Mouse (Mus musculus) stomach, embryonic 16.5 days (tissue): ENCODE data around the gene Gm20518. TPM values are rescaled to one million over a fixed set of nuclear protein-coding genes. Genes with fewer than 3 reads are reported as not detected.
A peak's percentile ranks its signal among the peaks of the same experiment; 100 is the strongest.

Experiments used
- ATAC-seq: fragments of 200-750 bp; cut with Nextera tagmentation; 2 replicates; pipeline ENCODE4 v1.8.0; 2017; ENCODE audit warnings: moderate number of reproducible peaks, moderate TSS enrichment; ENCODE audit not compliant: insufficient read depth, low FRiP score
- H3K27ac ChIP-seq: fragments of 300-500 bp; sonication (generic); 2 replicates; pipeline ENCODE4 v1.5.1; 2014; ENCODE audit warnings: low read length
- H3K27me3 ChIP-seq: fragments of 300-500 bp; sonication (generic); 2 replicates; pipeline ENCODE4 v1.6.1; 2014; ENCODE audit warnings: low read length, control low read depth, mixed read lengths; ENCODE audit not compliant: control insufficient read depth, insufficient read depth
- H3K36me3 ChIP-seq: fragments of 300-500 bp; sonication (generic); 2 replicates; pipeline ENCODE4 v1.6.1; 2014; ENCODE audit warnings: low read length; ENCODE audit not compliant: control insufficient read depth, insufficient read depth
- H3K4me1 ChIP-seq: fragments of 300-500 bp; sonication (generic); 2 replicates; pipeline ENCODE4 v1.6.1; 2014; ENCODE audit warnings: low read length, control low read depth, mixed read lengths; ENCODE audit not compliant: control insufficient read depth, insufficient read depth
- H3K4me2 ChIP-seq: fragments of 300-500 bp; sonication (generic); 2 replicates; pipeline ENCODE4 v1.6.1; 2014; ENCODE audit warnings: low read depth, low read length, mixed read lengths
- H3K4me3 ChIP-seq: fragments of 300-500 bp; sonication (generic); replicated peaks from 2 replicates; pipeline ENCODE4 v1.5.1; 2014; ENCODE audit warnings: mild to moderate bottlenecking, low read length
- H3K9ac ChIP-seq: fragments of 300-500 bp; sonication (generic); 2 replicates; pipeline ENCODE4 v1.6.1; 2014; ENCODE audit warnings: low read length
- H3K9me3 ChIP-seq: fragments of 300-500 bp; sonication (generic); replicated peaks from 2 replicates; pipeline ENCODE4 v1.6.1; 2016; ENCODE audit warnings: low read length, control low read depth; ENCODE audit not compliant: control insufficient read depth
- WGBS: fragments of 180-500 bp; shearing (Covaris S2); extraction: QIAGEN DNeasy Blood & Tissue Kit; methylation state at CpG from one replicate; pipeline ENCODE4 v1.1.7; 2014; 5-methylcytosine and 5-hydroxymethylcytosine counted together
- polyA plus RNA-seq: library from polyadenylated mRNA; unstranded; fragments of >200 nt; fragmentation: Nextera tagmentation; extraction: Ambion mirVana; gene quantifications from 2 replicates; pipeline ENCODE4 v1.2.1, GENCODE M21; 2015

Gm20518 gene
- polyA plus RNA-seq, 1 experiment from 2014 or later: 0.32 TPM

DNA sequence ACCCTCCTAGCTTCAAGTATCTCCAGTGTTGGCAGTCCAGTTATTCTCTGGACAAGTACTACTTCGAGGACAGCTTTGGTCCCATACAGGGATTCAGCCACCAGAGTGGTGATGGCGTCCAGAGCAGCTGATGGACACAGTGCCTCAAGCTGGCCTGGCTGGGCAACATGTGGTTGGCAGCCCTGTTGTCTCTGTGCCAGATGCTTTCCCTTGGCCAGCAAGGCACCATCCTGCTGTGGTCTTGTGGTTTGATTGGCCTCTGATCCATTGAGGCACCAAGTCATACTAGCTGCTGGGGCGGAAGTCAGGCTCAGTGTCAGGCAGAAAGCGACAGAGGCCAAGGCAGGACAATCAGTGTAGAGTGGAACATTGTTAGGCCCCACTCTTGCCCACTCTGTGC lies 82.3 kb downstream of the Gm20518 start:
- Histone ChIP-seq H3K4me2 (no peak overlapping the region), H3K27me3 (peaks cover 10% of the 10 kb centered on the region), H3K4me1 (peaks cover 38% of the 10 kb centered on the region), H3K9ac (no peak overlapping the region), H3K36me3 (no peaks in the 10 kb centered on the region), H3K9me3 (no peaks in the 10 kb centered on the region), H3K4me3 (no peak overlapping the region), H3K27ac (peak overlapping the region; percentile 48)
- WGBS: 84% methylated on average over 4 of the region's 4 CpGs
- ATAC-seq: no peak

DNA sequence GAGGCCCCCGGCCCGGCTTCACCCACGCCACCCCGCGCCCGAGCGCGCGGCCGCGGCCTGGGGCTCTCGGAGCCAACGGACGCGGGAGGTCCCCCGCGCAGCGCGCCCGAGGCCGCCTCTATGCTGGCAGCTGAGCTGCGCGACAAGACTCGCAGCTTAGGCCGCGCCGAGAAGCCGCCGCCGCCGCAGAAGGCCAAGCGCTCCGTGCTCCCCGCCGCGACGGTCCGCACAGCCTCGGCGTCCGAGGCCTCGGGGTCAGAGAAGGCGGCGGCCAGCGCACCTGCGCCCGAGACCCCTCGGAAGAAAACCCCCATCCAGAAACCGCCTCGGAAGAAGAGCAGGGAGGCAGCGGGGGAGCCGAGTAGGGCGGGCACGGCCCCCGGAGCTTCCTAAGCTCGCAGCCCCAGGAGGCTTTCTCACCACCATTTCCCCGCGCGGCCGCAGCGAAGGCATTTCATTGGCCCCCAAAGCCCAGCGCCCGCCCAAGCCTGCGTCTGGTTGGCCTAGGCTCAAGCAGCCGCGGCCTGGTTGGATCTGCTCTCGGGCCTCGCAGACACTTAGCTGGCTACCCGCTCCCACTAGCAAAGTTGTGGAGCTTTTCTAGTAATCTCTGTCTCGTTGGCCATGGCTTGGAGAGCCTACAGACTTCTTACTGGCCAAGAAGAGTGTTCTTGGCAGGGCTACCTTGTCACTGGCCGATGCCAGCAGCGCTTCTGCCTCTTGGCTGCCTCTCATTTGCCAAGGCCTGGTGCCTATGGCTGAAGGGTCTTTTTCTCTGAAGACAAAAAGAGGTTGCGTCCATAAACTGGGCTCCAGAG lies 84.1 kb downstream of the Gm20518 start:
- 13% methylated on average over 73 of the region's 73 CpGs for WGBS
- Histone ChIP-seq H3K4me3 (peak overlapping the region; percentile 46), H3K9me3 (no peaks in the 10 kb centered on the region), H3K9ac (peak overlapping the region; percentile 73), H3K4me1 (peaks cover 56% of the 10 kb centered on the region), H3K27me3 (peaks cover 22% of the 10 kb centered on the region), H3K4me2 (peak overlapping the region; percentile 59), H3K27ac (peak overlapping the region; percentile 51; the same call in 1 of the 2 replicates), H3K36me3 (0 out of 2 replicates have a peak, but pooled peaks cover 4% of the 10 kb centered on the region)
- peak; percentile 60; the same call in 1 of the 2 replicates for ATAC-seq

DNA sequence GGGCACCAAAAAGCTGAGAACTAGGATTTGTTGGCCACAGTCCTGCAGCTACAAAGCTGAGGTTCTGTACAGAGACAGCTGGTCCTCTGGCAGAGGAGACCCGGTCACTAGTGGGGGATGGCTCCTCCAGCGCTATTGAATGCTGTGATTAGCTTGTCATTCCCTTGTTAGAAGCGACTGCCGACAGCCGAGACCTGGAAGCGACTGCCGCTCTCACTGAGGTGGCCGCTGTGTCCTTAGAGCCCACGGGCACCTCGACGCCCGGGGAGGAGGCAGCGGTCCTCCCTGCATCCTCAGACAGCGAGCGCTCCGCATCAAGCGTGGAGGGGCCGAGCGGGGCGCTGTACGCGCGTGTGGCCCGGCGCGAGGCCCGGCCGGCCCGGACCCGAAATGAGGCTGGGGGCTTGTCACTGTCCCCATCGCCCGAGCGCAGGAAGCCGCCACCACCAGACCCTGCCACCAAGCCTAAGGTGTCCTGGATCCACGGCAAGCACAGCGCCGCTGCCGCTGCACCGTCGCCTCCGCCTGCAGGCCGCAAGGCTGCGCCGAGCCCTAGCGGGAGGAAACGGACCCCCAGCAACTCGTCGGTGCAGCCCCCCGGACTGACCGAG lies 84.8 kb downstream of the Gm20518 start:
- H3K9me3 ChIP-seq: no peaks in the 10 kb centered on the region
- H3K27ac ChIP-seq: 0 out of 2 replicates have a peak overlapping the region, but pooled peaks have one; percentile 51
- H3K4me3 ChIP-seq: peak overlapping the region; percentile 46
- H3K9ac ChIP-seq: peak overlapping the region; percentile 73
- ATAC-seq: no peak
- WGBS: 23% methylated on average over 50 of the region's 50 CpGs
- 0 out of 2 replicates have a peak, but pooled peaks cover 4% of the 10 kb centered on the region for H3K36me3 ChIP-seq
- peaks cover 63% of the 10 kb centered on the region for H3K4me1 ChIP-seq
- H3K4me2 ChIP-seq: peak overlapping the region; percentile 59
- peaks cover 30% of the 10 kb centered on the region for H3K27me3 ChIP-seq

DNA sequence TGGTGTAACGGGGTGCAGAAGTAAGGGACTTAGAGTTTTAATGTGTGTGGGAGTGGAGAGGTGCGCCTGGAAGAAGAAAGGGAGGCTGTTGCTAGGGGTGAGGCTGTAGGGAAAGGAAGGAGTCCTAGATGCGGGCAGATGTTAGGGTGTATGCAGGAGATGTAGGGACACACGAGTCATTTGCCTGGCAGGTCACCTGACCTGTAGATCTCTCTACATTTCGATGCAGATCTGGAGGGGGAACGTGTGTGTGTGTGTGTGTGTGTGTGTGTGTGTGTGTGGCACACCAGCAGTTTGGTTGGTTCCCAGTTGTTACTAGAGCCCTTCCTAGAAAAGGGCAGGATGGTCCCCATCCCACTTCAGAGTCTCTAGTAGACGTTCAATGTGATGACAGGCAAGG lies 86.5 kb downstream of the Gm20518 start:
- H3K4me2 ChIP-seq: peak overlapping the region; percentile 66
- H3K4me1 ChIP-seq: peaks cover 70% of the 10 kb centered on the region
- no peak overlapping the region for H3K9ac ChIP-seq
- H3K36me3 ChIP-seq: 0 out of 2 replicates have a peak, but pooled peaks cover 4% of the 10 kb centered on the region
- no peak for ATAC-seq
- peaks cover 37% of the 10 kb centered on the region for H3K27me3 ChIP-seq
- 43% methylated on average over 7 of the region's 7 CpGs for WGBS
- no peak overlapping the region for H3K27ac ChIP-seq
- no peaks in the 10 kb centered on the region for H3K9me3 ChIP-seq
- H3K4me3 ChIP-seq: peak overlapping the region; percentile 37

DNA sequence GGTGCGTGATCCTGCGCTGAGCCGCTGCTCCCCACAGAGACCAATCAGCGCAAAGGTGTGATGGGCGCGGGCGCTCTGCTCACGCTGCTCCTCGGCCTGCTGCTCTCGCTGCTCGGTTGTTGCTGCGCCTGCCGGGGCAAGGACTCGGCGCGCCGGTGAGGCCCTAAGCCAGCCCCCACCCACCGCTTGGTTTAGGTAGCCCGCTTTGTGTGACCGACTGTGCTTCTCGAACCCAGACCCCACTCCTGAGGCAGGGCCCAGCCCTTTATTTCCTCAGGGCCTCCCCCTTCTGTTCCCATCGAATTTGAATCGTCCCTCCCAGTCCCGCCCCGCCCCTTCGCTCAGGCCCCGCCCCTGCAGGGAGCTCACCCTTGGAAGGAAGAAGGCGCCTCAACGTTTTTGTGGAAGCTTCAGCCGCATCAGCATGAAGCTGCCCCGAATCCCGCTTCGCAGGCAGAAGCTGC lies 87.0 kb downstream of the Gm20518 start:
- peak; percentile 26; the same call in 1 of the 2 replicates for ATAC-seq
- H3K4me1 ChIP-seq: peaks cover 72% of the 10 kb centered on the region
- H3K27ac ChIP-seq: no peak overlapping the region
- 0 out of 2 replicates have a peak, but pooled peaks cover 4% of the 10 kb centered on the region for H3K36me3 ChIP-seq
- peak overlapping the region; percentile 37 for H3K4me3 ChIP-seq
- peak overlapping the region; percentile 41; the same call in 1 of the 2 replicates for H3K9ac ChIP-seq
- H3K4me2 ChIP-seq: peak overlapping the region; percentile 66
- no peaks in the 10 kb centered on the region for H3K9me3 ChIP-seq
- peaks cover 39% of the 10 kb centered on the region for H3K27me3 ChIP-seq
- WGBS: 23% methylated on average over 33 of the region's 33 CpGs

DNA sequence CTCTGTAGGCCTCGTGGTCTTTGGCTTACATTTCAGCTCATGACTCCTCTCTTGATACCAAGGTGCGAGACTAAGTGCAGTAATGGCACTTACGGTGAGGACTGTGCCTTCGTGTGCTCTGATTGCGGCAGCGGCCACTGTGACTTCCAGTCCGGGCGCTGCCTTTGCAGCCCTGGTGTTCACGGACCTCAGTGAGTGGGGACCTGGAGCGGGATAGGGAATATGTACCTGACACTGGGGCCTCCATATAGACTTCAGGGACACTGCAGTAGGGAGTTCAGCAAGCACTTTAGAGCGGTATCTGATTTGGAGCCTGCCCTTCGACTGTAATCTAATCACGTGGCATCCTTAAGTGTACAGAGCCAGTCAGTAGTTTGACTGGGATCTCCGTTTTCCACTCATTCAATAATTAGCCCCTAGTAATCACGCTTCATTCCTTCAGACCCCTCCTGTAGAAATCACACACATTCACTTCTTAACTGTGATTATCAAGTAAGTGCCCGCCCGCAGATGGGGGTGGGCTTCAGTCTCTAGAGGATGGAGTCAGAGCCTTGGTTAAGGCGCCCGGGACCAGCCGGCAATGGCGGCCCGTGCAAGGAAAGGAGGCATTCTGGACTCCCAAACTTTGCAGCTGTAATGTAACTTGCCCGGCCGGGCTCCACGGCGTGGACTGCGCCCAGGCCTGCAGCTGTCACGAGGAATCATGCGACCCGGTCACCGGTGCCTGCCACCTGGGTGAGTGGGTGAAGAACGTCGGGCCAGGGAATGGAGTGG lies 87.6 kb downstream of the Gm20518 start:
- peak overlapping the region; percentile 66 for H3K4me2 ChIP-seq
- peaks cover 43% of the 10 kb centered on the region for H3K27me3 ChIP-seq
- peak overlapping the region; percentile 41 for H3K9ac ChIP-seq
- WGBS: 45% methylated on average over 33 of the region's 33 CpGs
- 0 out of 2 replicates have a peak, but pooled peaks cover 4% of the 10 kb centered on the region for H3K36me3 ChIP-seq
- H3K9me3 ChIP-seq: no peaks in the 10 kb centered on the region
- ATAC-seq: no peak
- H3K27ac ChIP-seq: no peak overlapping the region
- H3K4me3 ChIP-seq: peak overlapping the region; percentile 37
- H3K4me1 ChIP-seq: peaks cover 71% of the 10 kb centered on the region

DNA sequence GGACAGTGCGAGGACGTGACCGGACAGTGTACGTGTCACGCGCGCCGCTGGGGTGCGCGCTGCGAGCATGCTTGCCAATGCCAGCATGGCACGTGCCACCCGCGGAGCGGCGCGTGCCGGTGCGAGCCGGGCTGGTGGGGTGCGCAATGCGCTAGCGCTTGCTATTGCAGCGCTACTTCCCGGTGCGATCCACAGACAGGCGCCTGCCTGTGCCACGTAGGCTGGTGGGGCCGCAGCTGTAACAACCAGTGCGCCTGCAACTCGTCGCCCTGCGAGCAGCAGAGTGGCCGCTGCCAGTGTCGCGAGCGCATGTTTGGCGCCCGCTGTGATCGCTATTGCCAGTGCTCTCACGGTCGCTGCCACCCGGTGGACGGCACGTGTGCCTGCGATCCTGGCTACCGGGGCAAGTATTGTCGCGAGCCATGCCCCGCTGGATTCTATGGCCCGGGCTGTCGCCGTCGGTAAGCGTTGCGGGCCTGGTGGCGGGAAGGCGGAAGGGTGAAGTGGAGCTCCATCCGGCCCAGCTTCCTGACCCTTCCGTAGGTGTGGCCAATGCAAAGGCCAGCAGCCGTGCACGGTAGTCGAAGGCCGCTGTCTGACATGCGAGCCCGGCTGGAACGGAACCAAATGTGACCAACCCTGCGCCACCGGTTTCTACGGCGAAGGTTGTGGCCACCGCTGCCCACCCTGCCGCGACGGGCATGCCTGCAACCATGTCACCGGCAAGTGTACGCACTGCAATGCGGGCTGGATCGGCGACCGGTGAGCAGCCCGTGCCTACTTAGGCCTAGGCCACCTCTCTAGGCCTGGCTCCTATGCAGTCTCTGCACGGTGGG lies 88.4 kb downstream of the Gm20518 start:
- peaks cover 42% of the 10 kb centered on the region for H3K27me3 ChIP-seq
- WGBS: 26% methylated on average over 83 of the region's 83 CpGs
- H3K4me1 ChIP-seq: peaks cover 69% of the 10 kb centered on the region
- ATAC-seq: no peak
- no peak overlapping the region for H3K27ac ChIP-seq
- H3K9me3 ChIP-seq: no peaks in the 10 kb centered on the region
- H3K9ac ChIP-seq: peak overlapping the region; percentile 12
- H3K4me3 ChIP-seq: peak overlapping the region; percentile 36
- H3K36me3 ChIP-seq: 0 out of 2 replicates have a peak, but pooled peaks cover 4% of the 10 kb centered on the region
- peak overlapping the region; percentile 52 for H3K4me2 ChIP-seq

DNA sequence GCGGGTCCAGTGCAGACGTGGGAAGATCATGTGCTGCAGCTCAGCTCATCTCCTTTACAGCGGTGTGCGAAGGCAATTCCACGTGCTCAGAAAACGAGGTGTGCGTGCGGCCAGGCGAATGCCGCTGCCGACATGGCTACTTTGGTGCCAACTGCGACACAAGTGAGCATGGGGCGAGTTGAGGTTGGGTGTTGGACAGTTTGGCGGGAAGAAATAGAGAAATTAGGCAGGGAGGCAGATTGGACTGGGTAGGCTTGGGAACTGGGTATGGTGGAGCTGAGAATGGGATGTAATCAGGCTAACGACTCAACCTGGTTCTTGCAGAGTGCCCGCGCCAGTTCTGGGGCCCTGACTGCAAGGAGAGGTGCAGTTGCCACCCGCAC lies 89.0 kb downstream of the Gm20518 start:
- Histone ChIP-seq H3K36me3 (0 out of 2 replicates have a peak, but pooled peaks cover 4% of the 10 kb centered on the region), H3K9me3 (no peaks in the 10 kb centered on the region), H3K4me3 (peak overlapping the region; percentile 36), H3K4me1 (peaks cover 64% of the 10 kb centered on the region), H3K9ac (peak overlapping the region; percentile 26; the same call in 1 of the 2 replicates), H3K27me3 (peaks cover 43% of the 10 kb centered on the region), H3K27ac (no peak overlapping the region), H3K4me2 (peak overlapping the region; percentile 52)
- 46% methylated on average over 18 of the region's 18 CpGs for WGBS
- no peak for ATAC-seq
